Mouse (Mus musculus) lung, postnatal 0 days (tissue): ENCODE results near the gene Tlk1. TPM values are rescaled to one million over a fixed set of nuclear protein-coding genes. Genes with fewer than 3 reads are reported as not detected.

Experiments used
- ATAC-seq: fragments of 200-750 bp; cut with Nextera tagmentation; 2 replicates; pipeline ENCODE4 v1.8.0; 2017; ENCODE audit warnings: moderate library complexity
- DNase-seq: peaks from one replicate; pipeline ENCODE4 v3.0.0-alpha.2; 2016; ENCODE audit warnings: low spot score
- H3K27ac ChIP-seq: fragments of 300-500 bp; sonication (generic); 2 replicates; pipeline ENCODE4 v1.5.1; 2014; ENCODE audit warnings: antibody characterized with exemption, mild to moderate bottlenecking, low read length, mixed read lengths
- H3K27me3 ChIP-seq: fragments of 300-500 bp; sonication (generic); replicated peaks from 2 replicates; pipeline ENCODE4 v1.6.1; 2014; ENCODE audit warnings: low read length, mixed read lengths; ENCODE audit not compliant: insufficient read depth
- H3K36me3 ChIP-seq: fragments of 300-500 bp; sonication (generic); 2 replicates; pipeline ENCODE4 v1.6.1; 2014; ENCODE audit warnings: low read length, mixed read lengths; ENCODE audit not compliant: insufficient read depth
- H3K4me1 ChIP-seq: fragments of 300-500 bp; sonication (generic); 2 replicates; pipeline ENCODE4 v1.6.1; 2014; ENCODE audit warnings: antibody characterized with exemption, low read depth, low read length, mixed read lengths; ENCODE audit not compliant: insufficient read depth
- H3K4me2 ChIP-seq: fragments of 300-500 bp; sonication (generic); replicated peaks from 2 replicates; pipeline ENCODE4 v1.6.1; 2014; ENCODE audit warnings: low read depth, mild to moderate bottlenecking, low read length, moderate library complexity, mixed read lengths
- H3K4me3 ChIP-seq: fragments of 300-500 bp; sonication (generic); 2 replicates; pipeline ENCODE4 v1.5.1; 2014; ENCODE audit warnings: low read depth, low read length
- H3K9ac ChIP-seq: fragments of 300-500 bp; sonication (generic); replicated peaks from 2 replicates; pipeline ENCODE4 v1.6.1; 2014; ENCODE audit warnings: low read depth, mild to moderate bottlenecking
- H3K9me3 ChIP-seq: fragments of 300-500 bp; sonication (generic); 2 replicates; pipeline ENCODE4 v1.6.1; 2016; ENCODE audit warnings: low read length, mixed read lengths
- CTCF ChIP-seq: IDR thresholded peaks from 2 replicates; pipeline ENCODE4 v1.5.1; 2016; ENCODE audit warnings: antibody characterized with exemption, mild to moderate bottlenecking
- EP300 ChIP-seq: IDR thresholded peaks from 2 replicates; pipeline ENCODE4 v1.6.1; 2016; ENCODE audit warnings: antibody characterized with exemption, mild to moderate bottlenecking, control low read depth
- WGBS: fragments of 180-500 bp; shearing (Covaris S2); extraction: QIAGEN DNeasy Blood & Tissue Kit; methylation state at CpG from one replicate; pipeline ENCODE4 v1.1.7; 2014; 5-methylcytosine and 5-hydroxymethylcytosine counted together
- polyA plus RNA-seq: library from polyadenylated mRNA; unstranded; fragments of >200 nt; fragmentation: Nextera tagmentation; extraction: Ambion mirVana; gene quantifications from 2 replicates; pipeline ENCODE4 v1.2.1, GENCODE M21; 2015

The Tlk1 gene
- polyA plus RNA-seq: 23.7 and 27.8 TPM in 2 replicates

- H3K9me3 ChIP-seq: no peaks in the 10 kb centered on the region
- peak within 1 kb of the TSS; percentile 93 for H3K4me3 ChIP-seq
- peak within 1 kb of the TSS; percentile 99 for H3K27ac ChIP-seq
- no peaks in the 10 kb centered on the region for H3K4me1 ChIP-seq
- H3K27me3 ChIP-seq: no peaks in the 10 kb centered on the region
- H3K9ac ChIP-seq: peak within 1 kb of the TSS; percentile 97
- TF ChIP-seq CTCF (no peak), EP300 (no peak)
- no peaks in the 10 kb centered on the region for H3K36me3 ChIP-seq
- peak within 1 kb of the TSS; percentile 65 for H3K4me2 ChIP-seq
- ATAC-seq: peak; percentile 93
- WGBS: under 1% methylated on average over 22 of the region's 118 CpGs
- DNase-seq: peak; percentile 95
Observed at GRCm38 (mm10) chr2:70825371-70826051, at the start of gene Tlk1. TSS of gene Tlk1 (minus strand) at chr2:70825728.

GRCm38 (mm10) chr2:70875129-70875528, 49.6 kb upstream of the Tlk1 start:
- no peak for ATAC-seq
- H3K27me3 ChIP-seq: no peaks in the 10 kb centered on the region
- H3K4me2 ChIP-seq: no peak overlapping the region
- no peak for DNase-seq
- 63% methylated on average over 4 of the region's 4 CpGs for whole genome bisulfite sequencing
- no peak overlapping the region for H3K4me3 ChIP-seq
- no peaks in the 10 kb centered on the region for H3K4me1 ChIP-seq
- TF ChIP-seq EP300 (no peak), CTCF (no peak)
- H3K36me3 ChIP-seq: no peaks in the 10 kb centered on the region
- no peak overlapping the region for H3K27ac ChIP-seq
- no peak overlapping the region for H3K9ac ChIP-seq
- no peaks in the 10 kb centered on the region for H3K9me3 ChIP-seq

- Histone ChIP-seq H3K4me1 (no peaks in the 10 kb centered on the region), H3K4me3 (no peak overlapping the region), H3K4me2 (no peak overlapping the region), H3K36me3 (no peaks in the 10 kb centered on the region), H3K9me3 (no peaks in the 10 kb centered on the region), H3K9ac (no peak overlapping the region), H3K27ac (no peak overlapping the region), H3K27me3 (no peaks in the 10 kb centered on the region)
- TF ChIP-seq CTCF: no peak
- TF ChIP-seq EP300: no peak
- ATAC-seq (no peak), DNase-seq (no peak)
- 78% methylated on average over 5 of the region's 5 CpGs for WGBS
Observed at GRCm38 (mm10) chr2:70873168-70873567, 47.6 kb upstream of the Tlk1 start.

- Histone ChIP-seq H3K9ac (no peak overlapping the region), H3K4me3 (no peak overlapping the region), H3K4me1 (no peaks in the 10 kb centered on the region), H3K36me3 (no peaks in the 10 kb centered on the region), H3K27ac (no peak overlapping the region), H3K9me3 (no peaks in the 10 kb centered on the region), H3K27me3 (no peaks in the 10 kb centered on the region), H3K4me2 (no peak overlapping the region)
- ATAC-seq (no peak), DNase-seq (no peak)
- 55% methylated on average over 8 of the region's 8 CpGs for WGBS
- TF ChIP-seq CTCF: no peak
- TF ChIP-seq EP300: no peak
Observed at GRCm38 (mm10) chr2:70871466-70872022, 46.0 kb upstream of the Tlk1 start.

GRCm38 (mm10) chr2:70870819-70871218, 45.3 kb upstream of the Tlk1 start:
- DNase-seq: no peak
- Histone ChIP-seq H3K9ac (no peak overlapping the region), H3K36me3 (no peaks in the 10 kb centered on the region), H3K4me3 (no peak overlapping the region), H3K27ac (no peak overlapping the region), H3K4me2 (no peak overlapping the region), H3K27me3 (no peaks in the 10 kb centered on the region), H3K4me1 (no peaks in the 10 kb centered on the region), H3K9me3 (no peaks in the 10 kb centered on the region)
- 47% methylated on average over 6 of the region's 6 CpGs for WGBS
- no peak for ATAC-seq
- TF ChIP-seq CTCF: no peak
- no peak for TF ChIP-seq EP300

GRCm38 (mm10) chr2:70869116-70869515, 43.6 kb upstream of the Tlk1 start:
- Histone ChIP-seq H3K4me3 (no peak overlapping the region), H3K4me1 (no peaks in the 10 kb centered on the region), H3K36me3 (no peaks in the 10 kb centered on the region), H3K27ac (no peak overlapping the region), H3K4me2 (no peak overlapping the region), H3K9ac (no peak overlapping the region), H3K9me3 (no peaks in the 10 kb centered on the region), H3K27me3 (no peaks in the 10 kb centered on the region)
- no peak for TF ChIP-seq EP300
- no peak for TF ChIP-seq CTCF
- 84% methylated on average over 3 of the region's 3 CpGs for WGBS
- DNase-seq (no peak), ATAC-seq (no peak)
